Mouse (Mus musculus): ENCODE data around the gene Gm44805.

- TF ChIP-seq CTCF (IDR thresholded peaks at IDR 0.05; ENCODE audit: control insufficient read depth, insufficient read depth, low read length) (no peak), POLR2A (IDR thresholded peaks at IDR 0.05; ENCODE audit: borderline replicate concordance, control insufficient read depth, low read depth, low read length) (no peak; the same call in 1 of the 2 replicates)
Observed at GRCm38 (mm10) chr7:19710650-19711049, 29.4 kb upstream of the Gm44805 start.

All from bone marrow, adult 2 months (tissue).